Mouse (Mus musculus) heart, postnatal 0 days (tissue): Measurements from ENCODE around the gene Asb15. TPM values are rescaled to one million over a fixed set of nuclear protein-coding genes. Genes with fewer than 3 reads are reported as not detected.
A peak's percentile ranks its signal among the peaks of the same experiment; 100 is the strongest.

Source experiments
- ATAC-seq: fragments of 200-750 bp; cut with Nextera tagmentation; 2 replicates; pipeline ENCODE4 v1.8.0; 2017; ENCODE audit warnings: low read depth, moderate number of reproducible peaks, moderate library complexity; ENCODE audit not compliant: insufficient read depth
- DNase-seq: peaks from one replicate; pipeline ENCODE4 v3.0.0-alpha.2; 2016; ENCODE audit warnings: low spot score
- H3K27ac ChIP-seq: fragments of 300-500 bp; sonication (generic); 2 replicates; pipeline ENCODE4 v1.5.1; 2014; ENCODE audit warnings: low read depth, mild to moderate bottlenecking
- H3K27me3 ChIP-seq: fragments of 300-500 bp; sonication (generic); 2 replicates; pipeline ENCODE4 v1.6.1; 2014; ENCODE audit warnings: low read length, mixed read lengths; ENCODE audit not compliant: control insufficient read depth, insufficient read depth
- H3K36me3 ChIP-seq: fragments of 300-500 bp; sonication (generic); replicated peaks from 2 replicates; pipeline ENCODE4 v1.6.1; 2014; ENCODE audit warnings: low read length, mixed read lengths; ENCODE audit not compliant: control insufficient read depth, insufficient read depth
- H3K4me1 ChIP-seq: fragments of 300-500 bp; sonication (generic); 2 replicates; pipeline ENCODE4 v1.6.1; 2014; ENCODE audit warnings: antibody characterized with exemption; ENCODE audit not compliant: control insufficient read depth, insufficient read depth
- H3K4me2 ChIP-seq: fragments of 300-500 bp; sonication (generic); 2 replicates; pipeline ENCODE4 v1.6.1; 2014; ENCODE audit warnings: low read depth, mild to moderate bottlenecking, low read length, moderate library complexity
- H3K4me3 ChIP-seq: fragments of 300-500 bp; sonication (generic); 2 replicates; pipeline ENCODE4 v1.5.1; 2014; ENCODE audit warnings: low read depth, low read length
- H3K9ac ChIP-seq: fragments of 300-500 bp; sonication (generic); replicated peaks from 2 replicates; pipeline ENCODE4 v1.6.1; 2014; ENCODE audit warnings: low read depth, low read length, mixed read lengths
- H3K9me3 ChIP-seq: fragments of 300-500 bp; sonication (generic); replicated peaks from 2 replicates; pipeline ENCODE4 v1.6.1; 2016; ENCODE audit warnings: low read length; ENCODE audit not compliant: control insufficient read depth
- CTCF ChIP-seq: IDR thresholded peaks from 2 replicates; pipeline ENCODE4 v1.5.1; 2016; ENCODE audit warnings: antibody characterized with exemption, control low read depth, low read depth
- EP300 ChIP-seq: IDR thresholded peaks from 2 replicates; pipeline ENCODE4 v1.6.1; 2016; ENCODE audit warnings: antibody characterized with exemption, low read depth
- WGBS: fragments of 180-500 bp; shearing (Covaris S2); extraction: QIAGEN DNeasy Blood & Tissue Kit; methylation state at CpG from one replicate; pipeline ENCODE4 v1.1.7; 2014; 5-methylcytosine and 5-hydroxymethylcytosine counted together
- polyA plus RNA-seq: library from polyadenylated mRNA; unstranded; fragments of >200 nt; fragmentation: Nextera tagmentation; extraction: Ambion mirVana; gene quantifications from 2 replicates; pipeline ENCODE4 v1.2.1, GENCODE M21; 2015
- total RNA-seq: library from RNA; depleted of rRNA; stranded (reverse); fragments of >200 nt; gene quantifications from 2 replicates; pipeline ENCODE4 v1.2.3, GENCODE M21; 2014; ENCODE audit warnings: low replicate concordance

Asb15 gene
- total and polyA plus RNA-seq, 2 experiments from 2014 or later, result 1.5 TPM

DNA sequence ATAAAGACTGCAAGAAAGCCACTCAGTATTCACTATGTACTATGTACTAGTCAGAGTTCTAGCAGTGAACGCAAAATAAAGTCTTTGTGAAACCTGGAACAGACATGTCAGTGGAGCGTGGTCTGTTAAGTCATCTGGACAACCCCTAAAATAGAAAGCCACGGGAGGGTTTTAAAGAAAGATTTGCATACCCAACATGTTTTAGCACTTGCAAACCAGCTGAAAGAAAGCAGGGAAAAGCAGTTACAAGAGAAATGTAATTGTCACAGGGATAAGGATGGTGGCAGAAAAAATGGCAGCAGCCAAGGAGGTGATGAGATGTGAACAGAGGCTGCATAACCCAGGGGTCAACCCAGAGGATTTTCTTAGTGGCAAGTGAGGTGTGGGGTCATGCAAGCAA lies 2.2 kb upstream of the Asb15 start:
- no peak for DNase-seq
- H3K27ac ChIP-seq, result no peak overlapping the region
- H3K9ac ChIP-seq, result no peak overlapping the region
- WGBS, result 48% methylated on average over 3 of the region's 3 CpGs
- H3K9me3 ChIP-seq, result no peaks in the 10 kb centered on the region
- TF ChIP-seq EP300 (no peak), CTCF (no peak)
- H3K36me3 ChIP-seq, result peaks cover 23% of the 10 kb centered on the region
- no peaks in the 10 kb centered on the region for H3K27me3 ChIP-seq
- H3K4me2 ChIP-seq, result peak overlapping the region; percentile 67
- peaks cover 14% of the 10 kb centered on the region; the same call in 1 of the 2 replicates for H3K4me1 ChIP-seq
- no peak for ATAC-seq
- no peak overlapping the region for H3K4me3 ChIP-seq

DNA sequence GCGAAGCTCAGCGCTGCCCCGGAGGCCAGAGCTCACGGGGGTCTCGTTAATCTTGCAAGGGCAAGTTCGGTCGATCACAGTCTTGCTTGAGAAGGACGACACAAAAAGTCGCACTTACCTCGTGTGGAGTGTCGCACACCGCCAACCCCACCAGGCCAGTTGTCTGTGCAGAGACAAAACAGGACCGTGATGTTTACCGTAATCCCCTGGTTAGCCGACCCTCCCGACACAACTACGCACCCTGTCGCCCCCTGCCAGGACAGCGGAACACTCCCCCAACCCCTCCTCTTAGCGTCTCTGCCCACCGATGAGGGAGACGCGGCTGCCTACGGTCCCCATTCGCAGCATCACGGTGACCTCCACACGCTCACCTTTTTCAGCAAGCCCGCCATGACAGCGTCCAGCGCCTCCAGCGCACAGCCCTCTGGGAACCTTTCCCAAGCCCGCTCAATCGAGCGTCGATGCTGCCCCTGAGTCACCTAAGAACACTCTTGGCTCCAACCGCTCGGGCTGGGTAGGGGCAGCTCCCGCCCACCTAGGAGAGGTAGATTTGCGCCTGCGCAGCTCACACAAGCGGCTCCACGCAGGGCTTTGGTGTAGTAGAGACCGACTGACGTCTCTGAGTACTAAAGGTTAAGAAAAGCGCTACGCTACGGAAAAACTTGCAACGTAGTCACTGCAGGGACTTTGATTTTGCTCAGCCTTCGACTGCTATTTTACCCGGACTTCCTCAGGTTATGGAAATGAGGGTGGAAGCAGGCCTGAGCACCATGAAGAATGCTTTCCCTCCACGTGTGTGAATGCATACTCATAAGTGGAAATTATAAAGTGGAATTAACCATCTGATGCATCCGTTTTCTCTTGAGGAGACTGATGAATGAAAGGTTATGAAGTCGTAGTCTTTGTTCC lies 535 bp upstream of the Asb15 start, which contains the start of gene Ndufa5:
TSS of gene Ndufa5 (minus strand) at position 859 of the 909 bp plus-strand sequence.
- ATAC-seq, result peak; percentile 97
- peak within 1 kb of the TSS; percentile 61 for H3K27ac ChIP-seq

DNA sequence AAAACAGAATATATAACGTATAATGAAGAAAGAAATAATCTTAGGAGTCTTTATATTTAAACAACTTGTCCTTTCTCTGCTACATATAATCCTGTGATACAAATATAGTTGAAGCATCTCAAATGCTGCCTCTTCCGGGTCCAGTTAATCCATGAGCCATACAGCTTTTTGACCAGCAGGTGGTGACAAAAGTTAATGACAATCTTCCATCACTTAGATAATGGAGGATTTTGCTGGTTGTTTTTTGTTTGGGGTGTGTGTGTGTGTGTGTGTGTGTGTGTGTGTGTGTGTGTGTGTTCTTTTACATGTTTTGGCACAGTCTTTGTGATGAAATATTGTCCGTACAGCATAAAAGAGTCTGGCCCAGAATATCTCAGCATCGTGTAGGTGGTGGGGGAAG lies 2.2 kb downstream of the Asb15 start:
- Histone ChIP-seq H3K4me3 (peak overlapping the region; percentile 30), H3K4me2 (peak overlapping the region; percentile 53), H3K9ac (no peak overlapping the region), H3K4me1 (peaks cover 29% of the 10 kb centered on the region), H3K36me3 (no peaks in the 10 kb centered on the region), H3K27me3 (no peaks in the 10 kb centered on the region), H3K9me3 (no peaks in the 10 kb centered on the region), H3K27ac (peak overlapping the region; percentile 50)
- DNase-seq (peak; percentile 80), ATAC-seq (peak; percentile 10; the same call in 1 of the 2 replicates)
- TF ChIP-seq EP300, result no peak
- peak; percentile 83 for TF ChIP-seq CTCF
- WGBS, result 4% methylated on average over 4 of the region's 4 CpGs

More for the DNA sequence above, 535 bp upstream of the Asb15 start, which contains the start of gene Ndufa5:
- Histone ChIP-seq H3K9ac (peak within 1 kb of the TSS; percentile 68), H3K4me3 (peak within 1 kb of the TSS; percentile 72), H3K27me3 (no peaks in the 10 kb centered on the region), H3K9me3 (no peaks in the 10 kb centered on the region), H3K4me2 (peak within 1 kb of the TSS; percentile 67), H3K4me1 (peaks cover 29% of the 10 kb centered on the region), H3K36me3 (peaks cover 7% of the 10 kb centered on the region)
- peak; percentile 98 for DNase-seq
- TF ChIP-seq EP300 (no peak), CTCF (no peak)
- under 1% methylated on average over 53 of the region's 53 CpGs for WGBS

DNA sequence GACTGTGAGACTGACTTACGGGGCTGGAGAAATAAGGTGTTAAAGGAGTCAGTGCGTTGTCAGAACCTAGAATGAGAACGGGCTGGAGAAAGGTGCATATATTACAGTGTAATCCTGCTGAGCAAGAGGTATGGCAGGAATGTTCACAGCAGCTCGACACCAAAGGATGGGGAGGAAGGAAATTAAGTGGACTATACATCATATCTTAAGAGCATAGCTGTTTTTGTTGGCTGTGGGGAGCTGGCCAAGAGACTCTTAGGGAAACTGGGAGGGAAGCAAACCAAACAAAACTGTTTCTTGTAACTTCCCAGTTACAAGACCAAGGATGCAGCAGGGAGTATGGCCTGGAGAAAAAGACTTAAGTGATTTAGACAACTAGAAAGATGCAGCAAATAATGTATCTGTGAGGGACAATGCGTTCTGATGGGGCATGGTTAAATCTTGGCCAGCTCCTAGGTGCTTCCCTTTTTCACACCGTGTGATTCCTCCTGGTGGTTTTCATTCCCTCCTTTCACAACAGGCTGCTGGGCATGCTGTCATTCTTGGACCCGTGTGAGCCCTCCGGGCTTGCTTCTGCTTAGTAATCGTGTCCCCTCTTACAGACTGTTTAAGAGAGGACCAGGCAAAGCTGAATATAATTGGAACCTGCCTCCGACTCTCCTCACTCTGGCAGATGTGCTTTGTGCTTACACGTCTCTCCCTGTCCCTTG lies 2.9 kb downstream of the Asb15 start:
- Histone ChIP-seq H3K27ac (peak overlapping the region; percentile 50), H3K9ac (no peak overlapping the region), H3K4me1 (peaks cover 26% of the 10 kb centered on the region), H3K9me3 (no peaks in the 10 kb centered on the region), H3K4me2 (peak overlapping the region; percentile 53), H3K36me3 (no peaks in the 10 kb centered on the region), H3K27me3 (no peaks in the 10 kb centered on the region), H3K4me3 (peak overlapping the region; percentile 30)
- peak; percentile 53 for DNase-seq
- ATAC-seq, result no peak
- TF ChIP-seq CTCF, result no peak
- no peak for TF ChIP-seq EP300
- 14% methylated on average over 11 of the region's 11 CpGs for WGBS

DNA sequence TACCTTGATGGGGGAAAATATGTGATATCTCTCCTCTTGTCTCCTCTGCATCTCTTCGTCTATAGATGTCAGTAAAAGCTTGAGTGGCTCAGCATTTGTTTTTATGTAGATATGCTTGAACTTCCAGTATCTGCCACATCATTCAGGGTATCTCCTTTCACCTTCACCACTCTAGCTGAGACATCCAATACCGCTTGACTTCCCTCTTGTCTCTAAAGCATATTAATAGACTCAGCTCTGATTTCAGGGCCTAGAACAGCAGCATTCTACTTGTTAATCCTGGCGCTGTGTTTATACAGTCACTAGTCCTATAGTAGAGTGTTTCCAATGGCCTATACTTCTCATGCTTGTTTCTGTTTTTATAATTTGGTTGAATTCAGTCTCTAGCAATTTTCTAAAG lies 4.9 kb downstream of the Asb15 start:
- no peak for TF ChIP-seq CTCF
- TF ChIP-seq EP300, result no peak
- WGBS, result 32% methylated on average over 3 of the region's 3 CpGs

More for the DNA sequence above, 4.9 kb downstream of the Asb15 start:
- Histone ChIP-seq H3K4me3 (no peak overlapping the region), H3K36me3 (no peaks in the 10 kb centered on the region), H3K27me3 (no peaks in the 10 kb centered on the region), H3K4me2 (no peak overlapping the region), H3K4me1 (peaks cover 17% of the 10 kb centered on the region), H3K9me3 (no peaks in the 10 kb centered on the region), H3K27ac (peak overlapping the region; percentile 32; the same call in 1 of the 2 replicates), H3K9ac (no peak overlapping the region)
- DNase-seq (no peak), ATAC-seq (no peak)
